Mouse (Mus musculus): Measurements from ENCODE around the gene Gpr174.
"Not testable (repeated sequence)": the region's sequence is repeated elsewhere in the genome, so short reads cannot be mapped to it uniquely, and the experiment has no call there.

Gpr174 gene

GRCm38 (mm10) chrX:107255486-107256227, at the start of gene Gpr174:
Gpr174 (plus strand) TSS chrX:107255878.
- DNase-seq, result no peak

DNA sequence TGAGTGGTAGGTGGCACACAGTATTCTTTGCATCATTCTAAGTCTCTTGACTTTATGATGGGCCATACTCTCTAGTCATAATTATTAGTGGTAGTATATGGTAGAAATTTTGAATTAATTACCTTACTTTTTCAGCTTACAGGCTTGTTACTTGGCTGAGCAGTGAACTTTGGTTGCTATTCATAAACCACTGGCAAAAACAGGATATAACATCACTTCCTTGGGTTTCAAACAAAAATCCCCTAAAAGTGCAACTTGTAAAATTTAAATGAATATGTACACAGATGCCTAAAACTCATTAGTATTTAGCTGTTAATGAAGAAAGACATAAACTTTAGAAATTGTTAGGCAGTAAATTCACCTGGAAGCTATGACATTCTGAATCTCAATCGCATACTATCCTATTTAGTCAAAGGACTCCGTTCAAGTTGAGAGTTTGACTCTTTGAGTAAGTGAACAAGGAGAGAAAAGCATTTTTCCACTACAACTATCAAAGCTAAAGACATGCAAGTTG, 38.0 kb upstream of the Gpr174 start:
- no peak for DNase-seq

- DNase-seq, result no peak
These were observed 30.8 kb upstream of the Gpr174 start for GRCm38 (mm10) chrX:107224846-107225245.

DNA sequence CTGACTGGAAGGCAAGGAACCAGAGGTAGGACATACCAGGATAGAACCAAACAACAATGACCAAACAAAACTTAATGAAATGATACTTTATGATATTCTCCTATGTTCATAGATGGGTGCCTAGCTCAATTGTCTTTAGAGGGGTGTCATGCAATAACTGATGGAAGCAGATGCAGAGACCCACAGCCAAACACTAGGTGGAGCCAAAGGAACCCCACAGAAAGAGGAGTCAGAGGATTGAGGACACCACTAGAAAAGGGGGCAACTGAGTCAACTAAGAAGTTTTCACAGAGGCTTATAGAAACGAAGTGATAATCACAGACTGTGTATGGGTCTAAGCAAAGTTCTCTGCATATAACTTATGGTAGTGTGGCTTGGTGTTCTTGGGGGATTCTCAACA, 24.5 kb upstream of the Gpr174 start:
- DNase-seq, result no peak

DNA sequence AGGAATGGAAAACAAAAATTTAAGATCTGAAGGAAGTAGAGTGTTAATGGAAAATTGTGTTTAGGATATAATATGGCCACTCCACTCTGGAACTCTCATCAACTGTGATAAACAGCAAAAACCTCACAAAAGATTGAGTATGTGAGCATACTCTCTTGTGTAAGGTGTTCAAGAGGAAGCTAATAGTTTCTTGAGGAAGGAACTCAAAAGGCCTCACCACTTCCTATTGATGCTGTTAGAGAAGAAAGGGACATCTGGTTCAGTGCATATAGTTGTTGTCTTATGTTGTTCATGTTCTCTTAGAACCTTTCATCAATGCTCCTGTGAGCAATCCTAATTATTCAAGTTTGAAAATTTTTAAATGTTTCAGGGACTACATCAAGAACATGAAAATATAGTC, 21.0 kb upstream of the Gpr174 start:
- DNase-seq, result no peak

DNA sequence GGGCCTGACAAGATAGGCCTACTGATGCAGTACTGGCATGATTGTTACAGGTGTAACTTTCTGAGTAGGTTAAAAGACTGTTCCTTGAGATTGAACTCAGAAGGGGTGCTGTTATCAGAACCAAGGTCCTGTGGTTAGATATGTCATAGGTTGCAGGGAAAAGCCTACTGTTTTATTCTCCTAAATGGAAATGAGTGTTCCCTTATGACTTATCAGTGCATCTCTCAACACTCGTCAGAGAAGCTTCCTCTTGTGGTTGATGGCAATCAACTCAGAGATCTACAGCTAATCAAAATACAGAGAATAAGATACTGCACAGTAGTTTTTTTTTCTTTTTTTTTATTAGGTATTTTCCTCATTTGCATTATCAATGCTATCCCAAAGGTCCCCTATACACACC, 19.2 kb upstream of the Gpr174 start:
- no peak for DNase-seq

- no peak for DNase-seq
These were observed 5.3 kb upstream of the Gpr174 start for GRCm38 (mm10) chrX:107250390-107250789.

DNA sequence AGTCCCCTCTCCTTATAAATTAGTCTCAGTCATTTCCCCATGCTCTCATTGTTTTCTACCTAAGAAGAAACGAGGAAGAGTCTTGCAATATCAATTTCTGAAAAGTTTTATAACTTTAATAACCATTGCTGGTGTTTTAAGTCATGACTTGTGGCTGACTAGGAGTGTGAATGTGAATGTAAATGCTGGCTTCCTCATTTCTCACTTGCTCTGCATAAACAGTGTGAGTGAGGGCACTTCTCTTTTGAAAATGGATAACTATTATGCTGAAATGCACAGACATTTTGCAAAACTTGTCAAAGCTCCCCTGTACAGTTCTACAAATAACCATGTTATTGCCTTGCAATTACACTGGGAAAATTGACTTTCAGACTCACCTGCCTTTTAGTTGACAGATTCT, 8.9 kb downstream of the Gpr174 start:
- no peak for DNase-seq

DNA sequence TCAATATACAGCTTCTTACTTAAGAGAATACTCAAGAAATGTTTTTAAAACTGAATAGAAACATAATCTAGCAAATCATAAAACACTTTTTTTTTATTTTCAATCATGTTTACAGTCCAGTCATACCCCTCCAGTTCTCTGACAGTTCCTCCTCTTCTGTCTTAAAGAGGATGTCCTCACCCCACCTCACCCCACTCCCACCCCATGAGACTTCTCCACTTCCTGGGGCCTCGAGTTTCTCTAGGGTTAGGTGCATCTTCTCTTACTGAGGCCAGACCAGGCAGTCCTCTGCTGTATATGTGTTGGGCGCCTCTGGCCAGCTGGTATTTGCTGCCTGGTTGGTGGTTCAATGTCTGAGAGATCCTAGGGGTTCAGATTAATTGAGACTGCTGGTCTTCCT, 21.9 kb downstream of the Gpr174 start:
- DNase-seq, result no peak

- DNase-seq, result no peak
These were observed 28.5 kb downstream of the Gpr174 start for GRCm38 (mm10) chrX:107284211-107284610.

GRCm38 (mm10) chrX:107297861-107298260, 42.2 kb downstream of the Gpr174 start:
- DNase-seq, result not testable (repeated sequence)

GRCm38 (mm10) chrX:107298761-107299160, 43.1 kb downstream of the Gpr174 start:
- DNase-seq, result no peak

DNA sequence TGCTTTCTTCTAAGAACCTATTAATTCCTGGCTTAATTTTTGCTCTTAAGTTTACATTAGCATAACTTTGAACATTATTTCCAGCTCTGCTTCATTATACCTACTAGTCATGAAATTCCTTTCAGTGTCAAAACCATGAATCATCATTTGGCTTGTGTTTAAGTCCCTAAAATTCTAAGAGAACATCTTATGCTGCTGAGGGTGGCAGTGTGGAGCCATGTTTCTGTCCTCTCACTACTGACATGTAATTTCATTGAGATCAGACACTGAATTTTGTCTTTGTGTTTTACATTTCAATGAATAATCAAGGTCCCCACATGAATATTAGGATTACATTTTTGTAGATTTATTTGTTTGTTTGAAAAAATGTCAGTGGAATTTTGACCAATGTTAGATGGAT, 50.8 kb downstream of the Gpr174 start:
- DNase-seq, result no peak

- no peak for DNase-seq
These were observed 56.9 kb downstream of the Gpr174 start for GRCm38 (mm10) chrX:107312533-107312932.

- DNase-seq, result no peak
These were observed 70.2 kb downstream of the Gpr174 start for GRCm38 (mm10) chrX:107325697-107326381.

DNA sequence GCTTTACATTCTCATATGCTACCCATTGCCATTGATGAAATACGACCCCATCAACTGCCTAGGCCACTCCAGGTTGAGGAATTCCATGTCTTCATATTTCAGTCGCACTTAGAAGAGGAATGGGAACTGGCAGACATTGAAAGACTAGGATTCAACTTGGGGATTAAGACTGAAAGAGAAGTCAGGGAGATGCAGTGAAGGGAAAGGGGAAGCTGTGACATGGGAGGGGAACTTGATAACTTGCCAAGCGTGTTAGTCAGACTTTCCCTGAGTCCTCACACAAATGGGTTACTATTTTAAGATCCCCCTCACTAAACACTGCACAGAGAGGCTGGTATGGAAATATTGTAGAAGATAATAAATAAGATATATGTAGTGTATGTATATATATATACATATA, 74.2 kb downstream of the Gpr174 start:
- DNase-seq, result no peak

- no peak for DNase-seq
These were observed 80.9 kb downstream of the Gpr174 start for GRCm38 (mm10) chrX:107336609-107337008.

DNA sequence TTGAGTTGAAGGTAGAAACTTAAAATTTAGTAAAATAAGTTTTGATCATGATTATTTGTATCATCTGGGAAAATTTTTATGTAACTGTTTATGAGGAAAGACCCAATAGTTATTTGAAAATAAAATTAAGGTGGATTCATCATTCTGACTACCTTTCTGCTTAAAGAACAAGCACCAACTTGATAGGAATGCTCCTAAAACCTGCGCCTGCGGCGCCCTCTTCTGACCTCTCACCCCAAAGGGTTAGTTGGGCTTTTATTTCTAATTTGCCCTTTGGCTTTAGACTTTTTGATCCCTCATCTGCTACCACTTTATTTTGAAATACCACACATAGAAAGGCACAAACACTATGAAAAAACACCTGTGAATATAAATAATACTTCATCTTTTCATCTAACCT, 86.3 kb downstream of the Gpr174 start:
- no peak for DNase-seq

Data from kidney, adult 11 months (tissue).